Mouse (Mus musculus) kidney, adult 11 months (tissue): ENCODE data around the gene Odf3l1.
A peak's percentile ranks its signal among the peaks of the same experiment; 100 is the strongest.
"Not testable (repeated sequence)": the region's sequence is repeated elsewhere in the genome, so short reads cannot be mapped to it uniquely, and the experiment has no call there.

Experiments
- DNase-seq: peaks from one replicate; pipeline ENCODE4 v3.0.0; 2022

Gene Odf3l1

DNA sequence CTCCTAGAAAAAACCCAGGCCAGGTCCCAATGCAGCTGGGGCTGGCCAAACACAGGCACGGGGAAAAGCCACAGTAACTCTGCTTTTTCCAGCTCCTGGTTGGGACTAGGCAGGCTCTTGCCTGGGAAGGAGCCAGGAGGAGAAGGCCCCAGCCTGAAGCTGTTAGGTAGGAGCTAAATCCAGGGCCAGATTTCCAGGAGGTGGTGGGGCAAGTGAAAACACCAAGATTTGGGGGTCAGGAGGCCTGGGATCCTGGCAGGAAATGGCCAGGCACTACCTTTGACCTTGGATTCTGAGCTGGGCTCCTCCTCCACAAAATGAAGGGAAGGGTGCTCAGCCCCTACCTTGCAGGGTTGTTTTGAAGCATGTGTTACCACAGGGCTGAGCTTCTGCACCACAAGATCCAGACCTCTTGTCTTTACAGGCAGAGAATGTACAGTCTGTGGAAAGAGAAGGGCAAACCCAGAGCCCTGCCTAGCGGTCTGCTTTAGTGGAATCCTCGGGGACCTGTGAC, at the start of gene Odf3l1:
Odf3l1 (minus strand) TSS at position 464 of the 514 bp plus-strand sequence.
- DNase-seq: peak; percentile 48

DNA sequence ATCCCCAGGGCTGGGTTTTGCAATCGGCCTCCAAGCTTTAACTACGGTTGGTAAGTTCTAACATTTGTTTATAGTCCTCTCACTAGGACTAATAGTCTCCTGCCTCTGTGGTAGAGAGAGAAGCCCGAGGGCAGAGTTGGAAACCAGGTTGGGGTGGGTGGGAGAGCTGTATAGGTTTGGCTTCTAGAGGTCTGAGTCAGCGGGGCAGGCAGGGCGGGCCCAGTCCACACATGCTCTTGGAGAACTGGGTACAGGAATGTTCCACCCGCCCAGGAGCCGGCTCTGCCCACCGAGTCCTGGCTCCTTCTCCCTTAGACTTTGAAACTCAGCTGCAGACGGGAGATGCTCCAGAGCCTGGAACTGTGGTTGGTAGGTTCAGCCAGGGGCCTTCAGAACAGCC, 49.5 kb upstream of the Odf3l1 start:
- DNase-seq: no peak

DNA sequence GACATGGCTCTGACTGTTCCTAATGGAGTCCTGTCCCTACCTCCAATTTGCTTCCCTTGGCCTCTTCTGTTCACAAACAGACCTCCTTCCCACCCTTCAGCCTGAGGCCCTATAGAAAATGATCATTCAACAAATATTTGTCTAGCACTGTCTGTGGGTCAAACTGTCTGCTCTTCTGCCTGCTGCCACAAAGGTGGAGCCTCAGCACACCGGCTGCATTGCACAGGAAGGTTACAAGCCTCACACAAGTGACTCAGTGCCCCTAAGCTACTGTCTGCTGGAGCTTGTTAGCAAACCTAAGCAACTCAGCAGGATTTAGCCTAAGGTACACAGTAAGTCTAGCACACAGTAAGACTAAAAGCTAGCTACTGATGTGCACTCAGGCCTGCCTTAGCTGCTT, 46.5 kb upstream of the Odf3l1 start:
- DNase-seq: no peak

DNA sequence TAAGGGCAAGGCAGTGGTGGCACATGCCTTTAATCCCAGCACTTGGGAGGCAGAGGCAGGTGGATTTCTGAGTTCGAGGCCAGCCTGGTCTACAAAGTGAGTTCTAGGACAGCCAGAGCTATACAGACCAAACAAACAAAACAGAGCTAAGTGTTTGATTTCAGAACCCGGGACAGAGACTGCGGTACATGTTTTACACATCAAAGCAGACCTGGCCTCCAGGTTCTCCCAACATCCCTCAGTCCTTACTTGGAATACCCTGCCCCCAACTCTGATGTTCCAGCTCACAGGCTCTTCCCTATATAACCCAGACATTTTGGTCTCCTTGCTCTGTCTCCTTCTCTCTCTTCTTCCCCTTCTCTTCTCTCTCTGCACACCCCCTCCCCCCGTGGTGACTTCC, 45.5 kb upstream of the Odf3l1 start:
- DNase-seq: not testable (repeated sequence)

DNA sequence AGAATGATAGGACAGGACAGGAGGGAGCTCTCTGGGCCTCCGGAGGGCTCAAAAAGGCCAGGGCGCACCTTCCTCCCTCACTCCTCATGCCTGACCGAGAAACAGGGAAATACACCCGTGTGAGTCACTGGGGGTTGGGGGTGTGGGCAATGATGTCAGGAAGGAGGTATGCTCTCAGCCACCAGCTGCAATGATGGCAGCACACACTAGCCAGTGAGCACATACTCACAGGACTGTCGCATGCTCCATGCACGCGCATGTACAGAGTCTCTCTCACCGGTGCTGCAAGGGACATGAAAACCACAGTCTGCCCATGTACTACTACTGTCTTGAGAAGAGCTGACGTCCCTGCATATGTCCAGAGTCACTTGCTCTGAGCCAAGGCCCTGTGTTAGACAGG, 43.1 kb upstream of the Odf3l1 start:
- DNase-seq: no peak

DNA sequence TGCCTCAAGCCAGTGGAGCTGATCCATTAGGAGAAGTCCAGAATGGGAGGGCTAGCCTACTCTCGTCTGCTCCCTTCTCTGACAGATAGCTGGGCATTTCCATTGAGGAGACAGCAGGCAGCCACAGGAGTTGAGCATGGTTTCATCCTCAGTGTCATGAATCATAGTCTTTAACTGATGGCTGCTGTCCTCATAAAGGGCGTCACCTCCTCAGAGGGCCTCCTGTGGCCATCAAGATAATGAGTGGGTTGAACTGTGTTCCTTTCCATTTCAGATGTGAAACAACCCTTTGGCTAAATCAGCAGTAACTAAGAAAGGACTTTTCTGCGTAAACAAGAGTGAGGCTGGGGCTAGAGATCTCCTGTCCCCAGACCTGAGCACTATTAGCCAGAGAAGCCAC, 39.2 kb upstream of the Odf3l1 start:
- DNase-seq: no peak

DNA sequence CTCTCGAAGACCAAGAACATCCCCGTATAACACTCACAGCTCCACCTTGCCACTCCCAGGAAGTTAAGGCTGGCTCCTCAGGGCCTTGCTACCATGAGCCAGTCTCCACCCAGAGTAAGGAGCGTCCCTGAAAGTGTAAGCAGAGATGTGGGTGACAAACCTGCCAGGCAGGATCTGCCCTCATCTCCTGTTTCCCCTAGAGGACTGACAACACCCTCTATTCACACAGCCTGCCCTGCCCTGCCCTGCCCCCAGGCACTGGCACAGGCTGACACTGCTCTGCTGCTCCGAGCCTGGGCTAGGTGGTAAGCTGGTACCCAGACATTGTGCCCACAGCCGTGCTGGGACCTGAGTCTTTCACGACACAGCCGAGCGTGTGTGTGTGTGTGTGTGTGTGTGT, 36.7 kb upstream of the Odf3l1 start:
- DNase-seq: no peak

DNA sequence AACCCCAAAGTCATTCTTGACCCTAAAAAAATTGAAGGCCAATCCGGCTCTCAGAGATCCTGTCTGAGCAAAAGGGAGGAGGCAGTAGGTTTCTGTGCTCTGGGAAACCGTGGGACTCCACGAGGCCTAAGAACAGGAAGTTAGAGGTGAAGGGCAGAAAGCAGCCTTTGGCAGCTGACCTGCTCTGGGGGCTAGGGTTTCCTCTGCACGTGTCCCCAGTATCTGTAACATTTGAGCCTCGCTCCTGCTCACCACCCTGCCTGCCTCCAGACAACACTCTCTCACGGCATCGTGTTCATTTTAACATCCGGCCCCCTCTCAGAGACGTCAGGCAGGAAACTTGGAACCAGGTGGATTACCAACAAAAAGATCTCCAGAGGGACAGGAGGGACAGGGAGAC, 36.1 kb upstream of the Odf3l1 start:
- DNase-seq: peak; percentile 41

DNA sequence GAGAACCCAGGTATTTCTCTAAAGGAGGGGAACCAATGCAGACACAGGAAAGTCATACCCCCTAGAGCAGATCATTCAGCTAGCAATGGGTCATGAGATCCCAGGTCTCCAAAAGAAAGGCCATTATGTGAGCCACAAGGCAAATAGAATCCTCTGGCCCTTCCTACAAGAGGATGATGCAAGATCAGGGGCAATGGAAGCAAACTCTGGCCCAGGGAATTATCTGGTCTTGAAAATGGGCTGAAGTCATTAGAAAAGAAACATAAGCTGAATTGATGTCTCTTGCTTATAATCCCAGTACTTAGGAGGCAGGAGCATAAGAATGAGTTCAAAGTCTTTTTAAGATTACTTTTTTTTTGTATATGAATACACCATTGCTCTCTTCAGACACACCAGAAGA, 35.6 kb upstream of the Odf3l1 start:
- no peak for DNase-seq

DNA sequence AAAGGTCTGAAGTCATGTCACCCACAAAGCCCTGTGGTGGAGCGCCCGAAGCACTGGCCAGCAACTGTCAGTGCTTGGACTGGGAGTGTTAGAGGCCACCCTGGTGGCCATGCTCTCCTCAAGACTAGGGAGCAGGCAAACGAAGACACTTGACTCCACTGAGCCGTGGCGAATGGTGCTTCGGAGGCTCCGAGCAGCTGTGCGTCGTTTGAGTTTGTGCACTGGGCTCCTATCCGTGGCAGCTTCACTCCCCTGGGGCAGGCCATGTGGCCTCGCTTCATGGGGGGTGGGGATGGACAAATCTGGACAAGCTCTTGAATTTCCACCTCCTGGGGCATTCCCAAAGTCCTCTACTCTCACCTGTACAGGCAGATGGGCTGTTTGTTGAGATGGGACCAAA, 34.9 kb upstream of the Odf3l1 start:
- no peak for DNase-seq

DNA sequence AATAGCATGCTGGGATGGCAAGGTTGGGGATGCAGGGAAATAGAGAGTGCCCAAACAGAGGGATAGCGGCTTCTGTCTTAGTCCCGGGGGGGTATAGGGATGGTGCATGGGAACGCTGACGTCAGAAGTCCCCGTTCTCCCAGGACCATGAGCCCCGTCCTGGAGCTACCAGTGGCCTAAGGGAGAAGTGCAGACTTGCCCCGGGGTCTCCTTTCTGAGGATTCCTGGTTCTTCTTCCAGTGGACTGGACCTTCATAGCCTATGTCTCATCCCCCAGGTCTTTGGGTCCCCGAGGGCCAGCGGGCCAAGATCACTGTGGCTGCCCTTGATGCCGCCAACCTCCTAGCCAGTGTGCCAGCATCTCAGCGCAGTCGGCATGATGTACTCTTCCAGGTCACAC, 32.3 kb upstream of the Odf3l1 start:
- DNase-seq: no peak

DNA sequence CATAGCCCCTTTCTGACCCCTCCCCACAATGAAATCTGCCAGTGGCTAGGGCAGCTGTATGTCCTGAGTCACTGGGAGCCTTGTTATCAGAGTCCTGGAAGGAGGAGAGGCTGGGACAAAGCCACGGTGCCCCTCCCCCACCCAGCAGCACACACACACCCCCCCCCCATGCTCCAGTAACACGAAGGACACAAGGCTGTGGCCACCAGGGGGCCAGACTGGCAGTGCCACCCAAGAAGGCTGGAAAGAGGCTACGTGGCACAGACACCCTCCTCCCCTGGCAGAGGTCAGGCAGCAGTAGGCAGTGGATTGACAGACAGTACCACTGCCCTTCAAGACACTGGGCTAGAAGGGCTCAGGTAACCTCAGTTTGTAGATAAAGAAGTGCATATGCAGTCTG, 29.5 kb upstream of the Odf3l1 start:
- DNase-seq: no peak

DNA sequence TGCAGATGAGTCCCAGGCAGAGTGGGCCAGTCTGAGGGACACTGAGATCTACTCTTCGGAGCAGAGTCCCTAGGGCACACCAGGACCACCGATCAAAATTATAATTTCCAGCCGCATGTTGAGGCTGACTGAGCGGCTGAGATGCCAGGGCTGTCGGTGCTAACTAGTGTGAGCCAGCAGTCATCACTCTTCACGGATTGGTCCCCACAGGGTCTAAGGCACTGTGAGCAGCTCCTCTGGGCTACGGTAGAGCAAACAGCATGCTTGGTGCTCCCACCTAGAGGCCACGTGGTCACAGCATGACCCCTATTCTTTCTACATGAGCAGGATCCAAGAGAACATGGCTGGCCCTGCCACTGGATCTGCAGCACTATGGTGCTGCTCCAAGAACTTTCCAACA, 28.8 kb upstream of the Odf3l1 start:
- no peak for DNase-seq

DNA sequence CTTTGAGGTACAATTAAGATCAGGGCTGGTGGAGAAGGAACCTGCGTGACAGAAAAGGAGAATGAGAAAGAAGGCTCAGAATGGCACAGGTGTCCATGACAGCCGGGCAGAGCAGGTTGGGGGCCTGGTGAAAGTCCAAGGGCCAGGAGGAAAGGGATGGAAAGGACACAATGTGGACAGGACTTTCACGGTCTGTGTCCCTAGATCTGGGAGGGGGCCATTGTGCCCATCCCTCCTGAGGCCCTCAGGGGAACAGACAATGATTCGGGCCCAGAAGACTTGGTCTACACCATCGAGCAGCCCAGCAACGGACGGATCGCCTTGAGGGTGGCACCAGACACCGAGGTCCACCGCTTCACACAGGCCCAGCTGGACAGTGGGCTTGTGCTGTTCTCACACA, 27.6 kb upstream of the Odf3l1 start:
- no peak for DNase-seq

DNA sequence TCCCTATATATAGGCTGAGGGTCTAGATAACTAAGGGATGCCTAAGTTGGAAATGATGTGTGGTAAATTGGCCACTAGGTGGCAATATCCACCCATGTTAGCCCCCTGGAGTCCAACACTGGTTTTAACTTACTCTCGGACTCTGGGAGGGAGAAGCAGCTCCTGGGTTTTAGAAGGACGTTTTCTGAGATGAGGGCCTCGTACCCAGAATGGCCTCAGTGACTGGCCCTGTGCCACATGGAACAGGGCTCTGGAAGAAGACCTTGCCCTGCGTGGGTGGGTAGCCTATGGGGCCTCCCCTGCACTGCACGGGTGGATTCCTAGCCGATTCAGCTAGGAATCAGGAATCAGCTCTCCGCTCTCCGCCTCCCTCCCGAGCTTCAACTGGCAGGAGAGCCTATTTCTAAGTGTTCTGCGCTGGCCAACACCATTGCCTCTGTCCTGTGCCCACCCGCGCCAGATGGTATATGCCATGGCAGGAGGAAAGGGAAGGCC, 27.1 kb upstream of the Odf3l1 start:
- peak; percentile 55 for DNase-seq

DNA sequence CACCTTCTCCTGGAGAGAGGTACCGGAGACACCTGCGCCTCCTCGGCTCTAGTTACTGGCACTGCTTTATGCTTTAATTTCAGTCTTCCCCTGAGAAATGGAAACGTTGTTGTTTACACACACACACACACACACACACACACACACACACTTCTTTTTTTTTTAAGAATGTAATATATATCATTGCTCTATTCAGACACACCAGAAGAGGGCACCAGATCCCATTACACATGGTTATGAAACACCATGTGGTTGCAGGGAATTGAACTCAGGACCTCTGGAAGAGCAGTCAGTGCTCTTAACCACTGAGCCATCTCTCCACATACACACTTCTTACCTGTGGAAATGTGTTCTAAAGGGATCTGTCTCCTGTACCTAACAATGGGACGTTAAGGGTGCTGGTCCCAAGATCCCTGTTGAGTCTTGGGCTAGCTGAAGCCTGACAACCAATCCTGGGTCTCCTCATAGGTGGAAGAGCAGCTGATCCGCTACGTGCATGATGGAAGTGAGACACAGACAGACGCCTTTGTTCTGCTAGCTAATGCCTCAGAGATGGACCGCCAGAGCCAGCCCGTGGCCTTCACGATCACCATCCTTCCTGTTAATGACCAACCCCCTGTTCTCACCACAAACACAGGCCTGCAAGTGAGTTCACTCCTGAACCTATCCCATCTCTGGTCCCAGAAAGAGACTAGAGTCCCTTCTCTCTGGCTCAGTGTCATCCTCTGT, 26.2 kb upstream of the Odf3l1 start:
- DNase-seq: no peak

DNA sequence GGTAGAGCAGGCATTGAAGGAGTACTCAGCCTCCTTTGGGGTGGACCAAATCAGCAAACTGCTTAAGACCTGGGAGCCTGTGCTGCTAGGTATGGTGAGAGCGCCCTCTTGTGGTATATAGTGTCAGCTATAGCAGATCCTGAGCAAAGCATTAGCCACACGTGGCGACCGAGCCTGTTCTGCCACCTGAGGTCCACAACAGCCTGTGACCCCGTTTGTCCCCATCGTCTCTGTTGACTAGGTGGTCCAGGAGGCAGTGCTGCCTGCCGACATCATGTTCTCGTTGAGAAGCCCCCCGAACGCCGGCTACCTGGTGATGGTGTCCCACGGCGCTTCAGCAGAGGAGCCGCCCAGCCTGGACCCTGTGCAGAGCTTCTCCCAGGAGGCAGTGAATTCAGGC, 25.3 kb upstream of the Odf3l1 start:
- peak; percentile 60 for DNase-seq

DNA sequence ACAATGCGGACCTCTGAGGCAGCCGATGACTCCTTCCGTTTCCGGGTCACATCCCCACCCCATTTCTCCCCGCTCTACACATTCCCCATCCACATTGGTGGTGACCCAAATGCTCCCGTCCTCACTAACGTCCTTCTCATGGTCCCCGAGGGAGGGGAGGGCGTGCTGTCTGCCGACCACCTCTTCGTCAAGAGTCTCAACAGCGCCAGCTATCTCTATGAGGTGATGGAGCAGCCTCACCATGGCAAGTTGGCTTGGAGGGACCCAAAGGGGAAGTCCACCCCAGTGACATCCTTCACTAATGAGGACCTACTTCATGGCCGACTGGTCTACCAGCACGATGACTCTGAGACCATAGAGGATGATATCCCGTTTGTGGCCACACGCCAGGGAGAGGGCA, 23.1 kb upstream of the Odf3l1 start:
- DNase-seq: no peak

DNA sequence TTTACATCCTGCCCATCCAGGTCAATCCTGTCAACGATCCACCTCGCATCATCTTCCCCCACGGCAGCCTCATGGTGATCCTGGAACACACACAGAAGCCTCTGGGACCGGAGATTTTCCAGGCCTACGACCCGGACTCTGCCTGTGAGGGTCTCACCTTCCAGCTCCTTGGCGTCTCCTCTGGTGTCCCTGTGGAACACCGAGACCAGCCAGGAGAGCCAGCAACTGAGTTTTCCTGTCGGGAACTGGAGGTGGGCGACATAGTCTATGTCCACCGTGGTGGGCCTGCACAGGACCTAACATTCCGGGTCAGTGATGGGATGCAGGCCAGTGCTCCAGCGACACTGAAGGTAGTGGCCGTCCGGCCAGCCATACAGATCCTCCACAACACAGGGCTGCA, 22.1 kb upstream of the Odf3l1 start:
- DNase-seq: no peak

DNA sequence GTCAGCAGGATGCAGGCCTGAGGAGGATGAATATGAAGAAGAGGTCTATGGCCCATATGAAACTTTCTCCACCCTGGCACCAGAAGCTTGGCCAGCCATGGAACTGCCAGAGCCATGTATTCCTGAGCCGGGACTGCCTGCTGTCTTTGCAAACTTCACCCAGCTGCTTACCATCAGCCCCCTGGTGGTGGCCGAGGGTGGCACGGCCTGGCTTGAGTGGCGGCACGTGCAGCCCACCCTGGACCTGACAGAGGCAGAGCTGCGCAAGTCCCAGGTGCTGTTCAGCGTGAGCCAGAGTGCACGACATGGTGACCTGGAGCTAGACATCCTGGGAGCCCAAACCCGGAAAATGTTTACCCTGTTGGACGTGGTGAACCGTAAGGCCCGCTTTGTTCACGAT, 21.6 kb upstream of the Odf3l1 start:
- DNase-seq: no peak

DNA sequence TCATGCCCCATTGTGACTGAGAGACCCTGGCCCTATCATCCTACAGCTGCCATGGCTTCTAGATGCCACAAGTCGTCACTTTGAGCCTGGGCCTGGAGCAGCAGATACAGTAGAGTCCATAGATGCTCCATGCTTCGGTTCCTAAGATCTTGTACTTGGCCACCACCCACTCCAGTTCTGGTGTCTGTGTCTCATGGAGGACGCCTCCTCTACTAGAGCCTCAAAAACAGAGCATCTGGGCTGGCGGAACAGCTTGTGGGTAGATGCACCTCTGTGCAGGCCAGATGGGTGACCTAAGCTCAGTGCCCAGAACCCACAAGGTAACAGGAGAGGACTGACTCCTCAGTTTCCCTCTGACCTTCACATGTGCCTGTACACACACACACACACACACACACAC, 19.8 kb upstream of the Odf3l1 start:
- no peak for DNase-seq

DNA sequence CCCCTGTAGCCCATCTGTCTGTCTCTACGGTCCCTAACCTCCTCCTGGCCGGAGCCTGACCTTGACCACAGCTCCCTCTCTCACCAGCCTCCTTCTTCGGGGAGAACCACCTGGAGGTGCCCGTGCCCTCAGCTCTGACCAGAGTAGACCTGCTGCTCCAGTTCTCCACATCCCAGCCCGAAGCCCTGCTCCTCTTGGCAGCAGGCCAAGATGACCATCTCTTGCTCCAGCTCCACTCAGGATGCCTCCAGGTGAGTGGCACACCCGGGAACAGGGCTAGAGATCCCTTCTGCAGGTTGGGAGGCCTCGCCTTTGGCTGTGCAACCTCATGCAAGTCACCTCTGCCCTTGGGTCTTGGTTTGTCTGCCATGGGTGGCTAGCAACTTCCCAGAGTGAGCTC, 19.0 kb upstream of the Odf3l1 start:
- DNase-seq: no peak

DNA sequence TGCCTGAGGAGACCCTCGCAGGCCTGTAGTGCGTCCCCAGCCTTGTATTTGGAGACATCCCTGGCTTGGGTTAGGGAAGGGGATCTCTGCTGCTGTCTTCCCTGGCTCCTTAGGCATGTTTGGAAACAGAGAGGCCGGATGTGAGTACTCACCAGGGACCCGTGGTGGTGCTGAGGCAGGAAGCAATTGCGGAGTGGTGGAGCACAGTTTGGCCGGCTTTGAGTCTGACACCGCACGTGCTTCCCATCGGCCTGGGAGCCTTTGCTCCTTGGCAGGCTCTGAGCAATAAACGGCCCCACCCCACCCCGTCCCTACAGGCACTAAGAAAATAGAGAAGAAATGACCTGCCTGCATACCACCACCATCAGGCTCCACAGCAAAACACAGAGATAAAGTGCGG, 18.3 kb upstream of the Odf3l1 start:
- DNase-seq: no peak

DNA sequence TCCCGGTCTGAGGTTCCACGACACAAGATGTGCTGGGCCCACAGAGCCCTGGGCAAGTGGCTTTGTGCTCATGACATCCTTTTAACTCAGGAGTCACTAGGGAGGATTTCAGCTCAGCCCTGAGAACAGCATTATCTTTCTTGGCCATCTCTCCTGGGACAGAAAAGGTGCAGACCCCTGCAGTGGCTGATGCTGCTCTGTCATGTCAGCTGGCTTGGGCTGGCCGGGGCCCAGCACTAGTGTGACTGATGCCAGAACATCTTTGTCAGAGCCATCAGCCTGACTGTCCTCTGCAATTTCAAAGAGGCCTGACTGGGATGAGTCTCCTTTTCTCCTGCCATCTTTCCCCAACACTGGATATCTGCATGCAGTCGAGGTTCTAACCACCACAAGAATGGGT, 17.8 kb upstream of the Odf3l1 start:
- no peak for DNase-seq

DNA sequence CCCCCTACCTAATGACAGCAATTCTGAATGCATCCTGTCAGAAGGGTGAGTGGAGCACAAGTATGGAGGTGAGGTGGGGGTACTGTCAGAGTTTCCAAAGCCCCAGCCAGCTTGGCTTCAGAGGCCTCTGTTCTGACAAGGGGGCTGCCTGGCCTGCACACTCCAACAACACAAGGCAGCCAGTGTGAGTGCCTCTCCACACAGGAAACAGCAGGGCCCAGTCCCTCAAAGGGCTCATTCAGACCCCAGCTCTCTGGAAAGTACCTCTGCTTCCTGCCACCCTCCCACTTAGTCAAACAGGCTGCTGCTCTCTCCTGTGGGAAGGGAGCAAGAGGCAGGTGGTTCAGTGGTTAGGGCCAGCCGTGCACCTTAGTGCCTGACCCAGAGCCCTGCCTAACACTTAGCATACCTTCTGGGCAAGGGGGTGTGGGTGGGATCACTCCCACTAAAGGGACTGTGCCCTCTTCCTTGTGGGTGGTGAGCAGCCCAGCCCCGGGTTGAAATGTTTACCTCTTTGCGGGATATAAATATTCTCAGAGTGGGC, 17.1 kb upstream of the Odf3l1 start:
- no peak for DNase-seq
